Mouse (Mus musculus) natural killer cell, adult 2 months (primary cell): ENCODE data around the gene Adarb2.

Experiments
- DNase-seq, 2 experiments: peaks; one replicate each; pipeline ENCODE4 v3.0.0; 2022; ENCODE audit warnings: low spot score in 2 of 2

Gene Adarb2

GRCm38 (mm10) chr13:8202681-8203476 lies at the start of gene Adarb2:
Gene Adarb2, plus strand, starts transcription at chr13:8202866.
- no peak for DNase-seq

- DNase-seq = no peak
Measured at GRCm38 (mm10) chr13:8173800-8174199, 28.9 kb upstream of the Adarb2 start.

GRCm38 (mm10) chr13:8191977-8192376 lies 10.7 kb upstream of the Adarb2 start:
- no peak for DNase-seq

GRCm38 (mm10) chr13:8199186-8199880 lies 3.3 kb upstream of the Adarb2 start:
- no peak for DNase-seq

GRCm38 (mm10) chr13:8203477-8203813 lies 779 bp downstream of the Adarb2 start:
- no peak for DNase-seq

GRCm38 (mm10) chr13:8207337-8207736 lies 4.7 kb downstream of the Adarb2 start:
- DNase-seq = no peak

GRCm38 (mm10) chr13:8210776-8211175 lies 8.1 kb downstream of the Adarb2 start:
- no peak for DNase-seq

- DNase-seq = no peak
Measured at GRCm38 (mm10) chr13:8238871-8239270, 36.2 kb downstream of the Adarb2 start.

GRCm38 (mm10) chr13:8248016-8248667 lies 45.5 kb downstream of the Adarb2 start:
- no peak for DNase-seq

- DNase-seq = no peak
Measured at GRCm38 (mm10) chr13:8272158-8272945, 69.7 kb downstream of the Adarb2 start.

- no peak for DNase-seq
Measured at GRCm38 (mm10) chr13:8283116-8283515, 80.5 kb downstream of the Adarb2 start.

GRCm38 (mm10) chr13:8316347-8317141 lies 113.9 kb downstream of the Adarb2 start:
- no peak for DNase-seq

- DNase-seq = no peak
Measured at GRCm38 (mm10) chr13:8333589-8334455, 131.2 kb downstream of the Adarb2 start.

- DNase-seq = no peak
Measured at GRCm38 (mm10) chr13:8334580-8334979, 131.9 kb downstream of the Adarb2 start.

- DNase-seq = no peak
Measured at GRCm38 (mm10) chr13:8341086-8341807, 138.6 kb downstream of the Adarb2 start.

- no peak for DNase-seq
Measured at GRCm38 (mm10) chr13:8347147-8347546, 144.5 kb downstream of the Adarb2 start.

GRCm38 (mm10) chr13:8352341-8352740 lies 149.7 kb downstream of the Adarb2 start:
- no peak for DNase-seq

GRCm38 (mm10) chr13:8352952-8353351 lies 150.3 kb downstream of the Adarb2 start:
- no peak for DNase-seq

GRCm38 (mm10) chr13:8365523-8365922 lies 162.9 kb downstream of the Adarb2 start:
- DNase-seq = no peak
